Mouse (Mus musculus): ENCODE measurements around the gene Gm21954. TPM values are rescaled to one million over a fixed set of nuclear protein-coding genes. Genes with fewer than 3 reads are reported as not detected.
A peak's percentile ranks its signal among the peaks of the same experiment; 100 is the strongest.

Gm21954 gene
- polyA plus RNA-seq, 1 experiment = not detected

DNA sequence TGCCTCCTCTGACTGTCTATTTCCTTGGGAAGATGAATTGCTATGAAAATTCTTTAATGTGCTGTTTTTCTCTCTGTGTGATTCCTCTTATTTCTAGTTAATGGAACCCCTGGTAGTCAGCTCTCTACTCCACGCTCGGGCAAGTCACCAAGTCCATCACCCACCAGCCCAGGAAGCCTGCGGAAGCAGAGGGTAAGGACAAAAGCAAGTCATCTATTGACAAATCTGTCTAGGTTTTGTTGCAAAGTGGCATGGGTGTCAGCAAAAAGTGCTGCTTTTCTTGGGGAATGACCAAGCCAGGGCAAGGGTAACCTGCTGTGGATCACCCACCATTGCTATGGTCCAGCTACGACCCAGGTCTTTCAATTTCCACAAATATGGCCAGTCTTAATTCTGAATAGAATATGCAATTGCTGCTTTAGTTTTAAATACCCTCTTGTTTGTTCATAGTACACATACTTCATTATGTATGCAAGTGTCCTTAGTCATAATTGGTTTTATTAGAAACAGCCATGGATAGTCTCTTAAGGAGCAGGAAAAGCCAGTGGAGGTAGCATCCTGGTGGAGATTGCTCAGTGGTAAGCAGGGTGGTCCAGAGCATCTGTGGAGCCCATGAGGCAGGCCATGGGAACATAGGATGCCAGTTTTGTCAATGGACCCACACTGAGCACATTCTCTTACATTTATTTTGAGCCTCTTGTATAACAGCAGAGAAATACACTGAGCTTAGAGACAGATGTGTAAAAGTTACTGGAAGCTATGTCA lies 8.9 kb downstream of the Gm21954 start:
- Histone ChIP-seq H3K27ac (ENCODE audit: control insufficient read depth, insufficient read depth, low read depth, low read length) (no peak overlapping the region), H3K4me3 (ENCODE audit: control insufficient read depth, low read depth, low read length) (no peak overlapping the region), H3K36me3 (ENCODE audit: control insufficient read depth, insufficient read depth, low read length) (no peaks in the 10 kb centered on the region), H3K27me3 (ENCODE audit: control insufficient read depth, insufficient read depth, low read length) (no peaks in the 10 kb centered on the region), H3K4me1 (ENCODE audit: control insufficient read depth, insufficient read depth, low read length) (peaks cover 4% of the 10 kb centered on the region)
- TF ChIP-seq CTCF (IDR thresholded peaks at IDR 0.05; ENCODE audit: control insufficient read depth, insufficient read depth, insufficient replicate concordance, low read depth, low read length) (no peak), POLR2A (IDR thresholded peaks at IDR 0.05; ENCODE audit: control insufficient read depth, low read depth, low read length) (no peak)

DNA sequence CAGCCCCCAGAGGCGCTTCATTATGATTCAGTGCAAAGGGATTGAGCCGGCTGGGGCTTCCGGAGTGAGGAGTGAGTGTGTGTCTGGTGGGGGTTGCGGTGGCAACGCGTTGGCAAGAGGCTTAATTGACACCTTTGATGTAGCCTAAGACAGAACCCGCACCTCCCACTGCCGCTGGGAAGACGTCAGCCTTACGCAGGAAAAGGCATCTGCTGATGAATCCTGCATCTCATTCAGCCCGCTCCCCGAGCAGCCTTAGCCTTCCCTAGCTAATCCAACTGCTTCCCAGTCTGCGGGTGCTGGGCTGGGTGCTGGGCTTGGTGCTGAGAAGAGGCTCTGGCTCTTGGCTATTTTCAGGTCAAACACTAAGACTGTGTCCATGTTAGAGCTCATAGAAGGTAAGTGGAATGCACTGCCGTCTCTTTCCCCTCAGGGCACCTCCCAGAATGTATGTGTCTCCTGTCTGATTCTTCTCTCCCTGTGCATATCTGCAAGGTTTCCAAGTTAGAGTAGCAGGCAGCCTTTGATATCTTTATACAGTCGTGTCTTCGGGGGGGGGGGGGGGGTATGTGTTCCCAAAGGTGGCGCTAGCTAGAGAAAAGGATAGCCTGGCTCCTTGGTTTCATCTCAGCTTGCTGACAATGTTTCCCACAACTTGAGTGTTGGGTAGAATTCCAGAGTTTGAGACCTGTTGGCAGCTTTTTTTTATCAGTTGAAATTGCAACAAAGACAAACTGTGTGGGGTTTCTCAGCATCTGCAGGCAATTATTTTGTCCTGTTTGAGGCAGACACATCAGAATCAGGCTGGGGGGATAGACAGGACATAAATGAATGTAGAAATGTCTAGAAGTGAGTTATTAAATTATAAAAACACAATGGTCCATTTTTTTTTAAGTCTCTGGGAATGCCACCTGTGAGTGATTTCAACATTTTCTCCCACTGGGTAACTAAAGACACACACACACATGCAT lies 10.0 kb downstream of the Gm21954 start:
- H3K4me1 ChIP-seq (ENCODE audit: control insufficient read depth, insufficient read depth, low read length) = peaks cover 4% of the 10 kb centered on the region
- H3K27me3 ChIP-seq (ENCODE audit: control insufficient read depth, insufficient read depth, low read length) = no peaks in the 10 kb centered on the region
- no peaks in the 10 kb centered on the region for H3K36me3 ChIP-seq (ENCODE audit: control insufficient read depth, insufficient read depth, low read length)
- H3K4me3 ChIP-seq (ENCODE audit: control insufficient read depth, low read depth, low read length) = peak overlapping the region; percentile 45
- no peak for TF ChIP-seq POLR2A (IDR thresholded peaks at IDR 0.05; ENCODE audit: control insufficient read depth, low read depth, low read length)
- TF ChIP-seq CTCF (IDR thresholded peaks at IDR 0.05; ENCODE audit: control insufficient read depth, insufficient read depth, insufficient replicate concordance, low read depth, low read length) = no peak
- no peak overlapping the region for H3K27ac ChIP-seq (ENCODE audit: control insufficient read depth, insufficient read depth, low read depth, low read length)

DNA sequence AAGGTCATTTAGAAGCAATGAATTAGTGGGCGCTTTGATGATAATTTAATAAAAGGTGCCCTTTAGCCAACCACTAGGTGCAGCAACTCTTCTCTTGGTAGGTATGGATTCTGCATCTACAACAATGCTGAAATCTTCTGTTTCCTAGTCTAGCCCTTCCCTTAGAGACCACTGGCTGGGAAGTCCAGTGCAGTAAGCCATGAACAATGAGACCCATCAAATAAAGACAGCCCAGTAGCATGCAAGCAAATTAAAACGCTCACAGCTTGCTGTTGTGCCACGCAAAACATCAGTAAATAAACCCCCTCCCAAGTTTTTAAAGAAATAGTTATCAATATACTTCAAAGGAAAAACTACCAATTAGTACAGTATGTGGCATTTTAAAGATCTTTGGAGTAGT lies 10.9 kb downstream of the Gm21954 start:
- Histone ChIP-seq H3K27ac (ENCODE audit: control insufficient read depth, insufficient read depth, low read depth, low read length) (no peak overlapping the region), H3K4me3 (ENCODE audit: control insufficient read depth, low read depth, low read length) (no peak overlapping the region), H3K36me3 (ENCODE audit: control insufficient read depth, insufficient read depth, low read length) (no peaks in the 10 kb centered on the region), H3K27me3 (ENCODE audit: control insufficient read depth, insufficient read depth, low read length) (no peaks in the 10 kb centered on the region), H3K4me1 (ENCODE audit: control insufficient read depth, insufficient read depth, low read length) (peaks cover 4% of the 10 kb centered on the region)
- TF ChIP-seq CTCF (IDR thresholded peaks at IDR 0.05; ENCODE audit: control insufficient read depth, insufficient read depth, insufficient replicate concordance, low read depth, low read length) = no peak
- no peak for TF ChIP-seq POLR2A (IDR thresholded peaks at IDR 0.05; ENCODE audit: control insufficient read depth, low read depth, low read length)

DNA sequence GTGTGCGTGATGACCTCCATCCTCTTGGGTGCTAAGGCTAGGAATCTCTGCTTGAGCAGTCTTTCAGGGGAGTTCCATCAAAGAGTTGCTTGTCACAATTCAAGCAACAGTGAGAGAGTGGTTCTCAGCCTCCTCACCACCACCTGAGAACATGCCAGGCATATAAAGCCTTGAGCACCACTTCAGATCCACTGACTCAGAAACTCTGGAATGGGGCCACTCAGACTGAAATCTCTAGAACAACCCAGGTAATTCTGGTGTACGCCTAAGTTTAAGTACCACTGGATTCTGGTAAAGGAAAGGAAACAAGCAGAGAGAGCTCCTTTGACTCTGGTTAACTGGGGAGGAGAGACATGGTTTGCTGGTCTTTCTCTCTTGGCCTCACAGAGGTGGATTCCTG lies 19.5 kb downstream of the Gm21954 start:
- H3K36me3 ChIP-seq (ENCODE audit: control insufficient read depth, insufficient read depth, low read length) = no peaks in the 10 kb centered on the region
- H3K27ac ChIP-seq (ENCODE audit: control insufficient read depth, insufficient read depth, low read depth, low read length) = no peak overlapping the region
- no peak overlapping the region for H3K4me3 ChIP-seq (ENCODE audit: control insufficient read depth, low read depth, low read length)
- TF ChIP-seq CTCF (IDR thresholded peaks at IDR 0.05; ENCODE audit: control insufficient read depth, insufficient read depth, insufficient replicate concordance, low read depth, low read length) (no peak), POLR2A (IDR thresholded peaks at IDR 0.05; ENCODE audit: control insufficient read depth, low read depth, low read length) (no peak)
- no peaks in the 10 kb centered on the region for H3K4me1 ChIP-seq (ENCODE audit: control insufficient read depth, insufficient read depth, low read length)
- H3K27me3 ChIP-seq (ENCODE audit: control insufficient read depth, insufficient read depth, low read length) = no peaks in the 10 kb centered on the region

DNA sequence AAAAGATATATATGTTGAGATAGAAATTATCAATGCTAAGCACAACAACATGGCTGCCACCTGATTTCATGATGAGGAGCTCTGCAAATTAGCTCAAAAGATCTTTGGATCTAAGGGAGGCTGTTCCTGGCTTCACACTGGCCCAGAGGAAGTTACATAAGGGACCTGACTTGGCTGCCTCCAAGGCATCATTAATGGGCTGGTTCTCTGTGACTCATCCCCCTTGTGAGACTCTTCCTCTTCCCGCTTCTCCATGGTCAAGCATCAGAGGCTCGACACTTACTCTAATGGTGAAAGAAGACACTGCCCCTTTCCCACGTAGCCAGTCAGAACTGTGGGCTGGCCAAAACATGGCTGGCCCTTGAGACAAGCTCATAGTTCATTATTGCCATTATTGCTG lies 20.1 kb downstream of the Gm21954 start:
- Histone ChIP-seq H3K4me1 (ENCODE audit: control insufficient read depth, insufficient read depth, low read length) (no peaks in the 10 kb centered on the region), H3K4me3 (ENCODE audit: control insufficient read depth, low read depth, low read length) (no peak overlapping the region), H3K36me3 (ENCODE audit: control insufficient read depth, insufficient read depth, low read length) (no peaks in the 10 kb centered on the region), H3K27me3 (ENCODE audit: control insufficient read depth, insufficient read depth, low read length) (no peaks in the 10 kb centered on the region), H3K27ac (ENCODE audit: control insufficient read depth, insufficient read depth, low read depth, low read length) (no peak overlapping the region)
- no peak for TF ChIP-seq POLR2A (IDR thresholded peaks at IDR 0.05; ENCODE audit: control insufficient read depth, low read depth, low read length)
- no peak for TF ChIP-seq CTCF (IDR thresholded peaks at IDR 0.05; ENCODE audit: control insufficient read depth, insufficient read depth, insufficient replicate concordance, low read depth, low read length)

DNA sequence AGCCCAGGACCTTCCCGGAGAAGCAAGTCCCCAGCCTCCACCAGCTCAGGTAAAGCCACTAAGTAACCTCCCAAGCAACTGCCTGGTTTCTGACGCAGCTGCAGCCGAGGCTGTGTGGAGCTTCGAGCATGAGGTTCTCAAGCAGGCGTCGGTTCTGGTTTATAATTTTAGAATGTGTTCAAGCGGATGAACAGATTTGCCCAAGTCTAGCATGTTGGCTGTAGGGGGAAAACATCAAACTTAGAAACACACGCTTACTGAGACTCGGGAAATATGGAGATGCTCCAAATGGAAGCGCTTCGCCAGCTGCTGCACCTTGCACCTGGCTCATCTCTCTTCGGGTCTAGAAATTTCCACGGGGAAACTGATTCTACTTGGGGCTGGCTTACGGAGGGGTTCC lies 21.0 kb downstream of the Gm21954 start:
- Histone ChIP-seq H3K27me3 (ENCODE audit: control insufficient read depth, insufficient read depth, low read length) (no peaks in the 10 kb centered on the region), H3K36me3 (ENCODE audit: control insufficient read depth, insufficient read depth, low read length) (no peaks in the 10 kb centered on the region), H3K4me1 (ENCODE audit: control insufficient read depth, insufficient read depth, low read length) (no peaks in the 10 kb centered on the region), H3K27ac (ENCODE audit: control insufficient read depth, insufficient read depth, low read depth, low read length) (no peak overlapping the region), H3K4me3 (ENCODE audit: control insufficient read depth, low read depth, low read length) (no peak overlapping the region)
- TF ChIP-seq CTCF (IDR thresholded peaks at IDR 0.05; ENCODE audit: control insufficient read depth, insufficient read depth, insufficient replicate concordance, low read depth, low read length) (no peak), POLR2A (IDR thresholded peaks at IDR 0.05; ENCODE audit: control insufficient read depth, low read depth, low read length) (no peak)

DNA sequence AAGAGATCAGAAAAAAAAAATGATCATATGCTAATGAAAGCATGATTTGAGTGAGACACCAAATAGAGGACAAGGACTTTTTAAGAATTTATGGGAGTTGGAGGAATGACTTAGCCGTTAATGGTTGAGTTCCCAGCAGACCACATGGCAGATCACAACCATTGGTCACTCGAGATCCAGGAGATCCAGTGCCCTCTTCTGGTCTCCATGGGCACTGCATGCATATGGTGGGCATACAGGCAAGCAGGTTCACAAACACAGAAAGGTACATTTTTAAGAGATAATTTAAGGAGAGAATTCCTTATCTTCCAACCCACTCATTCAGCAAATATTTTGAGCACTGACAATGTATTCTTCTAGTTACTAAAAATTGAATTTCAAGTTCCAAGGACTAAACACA lies 22.9 kb downstream of the Gm21954 start:
- H3K4me1 ChIP-seq (ENCODE audit: control insufficient read depth, insufficient read depth, low read length) = no peaks in the 10 kb centered on the region
- no peaks in the 10 kb centered on the region for H3K27me3 ChIP-seq (ENCODE audit: control insufficient read depth, insufficient read depth, low read length)
- no peak overlapping the region for H3K27ac ChIP-seq (ENCODE audit: control insufficient read depth, insufficient read depth, low read depth, low read length)
- H3K36me3 ChIP-seq (ENCODE audit: control insufficient read depth, insufficient read depth, low read length) = no peaks in the 10 kb centered on the region
- no peak for TF ChIP-seq POLR2A (IDR thresholded peaks at IDR 0.05; ENCODE audit: control insufficient read depth, low read depth, low read length)
- TF ChIP-seq CTCF (IDR thresholded peaks at IDR 0.05; ENCODE audit: control insufficient read depth, insufficient read depth, insufficient replicate concordance, low read depth, low read length) = peak; percentile 40; the same call in 1 of the 2 replicates
- no peak overlapping the region for H3K4me3 ChIP-seq (ENCODE audit: control insufficient read depth, low read depth, low read length)
